8 mouse cellular contexts compared by ENCODE assay signal in genomic region chr15:79879319-79879718, GRCm38 (mm10). TPM values are rescaled to one million over a fixed set of nuclear protein-coding genes. Genes with fewer than 3 reads are reported as not detected.
DNase-seq lines count a peak whose midpoint lies in the region; ATAC-seq and TF ChIP-seq lines count a peak whose summit lies in the region.
"Had no signal": no experiment of that assay in that cellular context is flagged by ENCODE, and none has a peak within 500 bp of the region (broad histone marks: within the 10 kb centered on the region; RNA-seq: fewer than 3 reads in every experiment).

No protein-coding gene starts in this region.

- H3K9me3 ChIP-seq in hindbrain, postnatal 0 days (ENCODE audit: low read length): no peaks in the 10 kb centered on the region

- WGBS in hindbrain, postnatal 0 days: 28% methylated on average over 13 of the region's 13 CpGs

- H3K4me1 ChIP-seq in hindbrain, postnatal 0 days (ENCODE audit: insufficient read depth, low read length): peaks cover 5% of the 10 kb centered on the region; the same call in 1 of the 2 replicates

- peak; percentile 96 for DNase-seq in Muller cell, postnatal 12 days (ENCODE audit: inconsistent ontology term)
- DNase-seq in brain, adult 2 months (ENCODE audit: low read depth, low spot score): peak; percentile 91
- peak; percentile 31 to 44 for DNase-seq in frontal cortex, postnatal 25 days (ENCODE audit: low spot score in 2 of 2)
- peak; percentile 87 for DNase-seq in hindbrain, postnatal 0 days (ENCODE audit: low spot score)
- peak; percentile 37 for DNase-seq in left cerebral cortex, adult 11 months (ENCODE audit: low spot score)
- peak; percentile 86 to 88 for DNase-seq in urinary bladder, postnatal 4 days (ENCODE audit: low spot score in 2 of 2)

- H3K27me3 ChIP-seq in hindbrain, postnatal 0 days (ENCODE audit: insufficient read depth, low read length): no peaks in the 10 kb centered on the region
- H3K27me3 ChIP-seq in myocyte (ENCODE audit: control insufficient read depth, insufficient read depth, insufficient read length): no peaks in the 10 kb centered on the region

- peak overlapping the region; percentile 16; the same call in 1 of the 2 replicates for H3K4me2 ChIP-seq in hindbrain, postnatal 0 days (ENCODE audit: low read depth, low read length)
- H3K4me2 ChIP-seq in myocyte (ENCODE audit: low read depth): peak overlapping the region; percentile 66

- H3ac ChIP-seq in myocyte (ENCODE audit: control insufficient read depth, insufficient read length): no peak overlapping the region

- no peaks in the 10 kb centered on the region for H3K79me2 ChIP-seq in myocyte (ENCODE audit: control insufficient read depth, insufficient read depth)

- TF ChIP-seq POLR2A in myocyte (IDR thresholded peaks at IDR 0.05; ENCODE audit: insufficient read length, low read depth): no peak

- H3K9ac ChIP-seq in hindbrain, postnatal 0 days (replicated peaks; ENCODE audit: low read length): 0 out of 2 replicates have a peak overlapping the region, but pooled peaks have one; percentile 13

- TF ChIP-seq CTCF in hindbrain, postnatal 0 days (IDR thresholded peaks at IDR 0.05; ENCODE audit: low read depth): no peak

- no peak overlapping the region for H3K4me3 ChIP-seq in hindbrain, postnatal 0 days (ENCODE audit: low read length)
- H3K4me3 ChIP-seq in myocyte: no peak overlapping the region

- H3K36me3 ChIP-seq in hindbrain, postnatal 0 days (ENCODE audit: insufficient read depth, low read length): no peaks in the 10 kb centered on the region
- no peaks in the 10 kb centered on the region for H3K36me3 ChIP-seq in myocyte (ENCODE audit: control insufficient read depth, insufficient read depth)

- peak overlapping the region; percentile 66; the same call in 1 of the 2 replicates for H3K27ac ChIP-seq in hindbrain, postnatal 0 days

- ATAC-seq in hindbrain, postnatal 0 days: no peak

TF ChIP-seq in myocyte, 11 proteins besides CTCF, POLR2A, EP300 and RAD21:
- TF ChIP-seq POLR2AphosphoS2 (IDR thresholded peaks at IDR 0.05; ENCODE audit: insufficient read length, low read depth) (no peak), TCF3 (IDR thresholded peaks at IDR 0.05; ENCODE audit: insufficient read length, low read depth) (no peak), E2F4 (IDR thresholded peaks at IDR 0.05; ENCODE audit: insufficient read depth) (no peak), USF1 (IDR thresholded peaks at IDR 0.05; ENCODE audit: low read depth) (no peak), REST (IDR thresholded peaks at IDR 0.05; ENCODE audit: insufficient read depth, insufficient read length) (no peak), MAX (IDR thresholded peaks at IDR 0.05; ENCODE audit: low read depth) (no peak), SRF (IDR thresholded peaks at IDR 0.05; ENCODE audit: control insufficient read depth, insufficient read length, low read depth) (peak; percentile 42), MYOD1 (IDR thresholded peaks at IDR 0.05; ENCODE audit: control insufficient read depth in 1 of 3, insufficient read length in 2 of 3, low read depth in 2 of 3) (peak in 1 of 3 experiments; percentile 10)

RNA-seq across cellular contexts. Expression of gene Apobec3, which starts 12.1 kb away (rescaled TPM):
- total RNA-seq in hindbrain, postnatal 0 days (2014; rRNA removed): 3.5 and 5.3 TPM in 2 replicates
- polyA plus RNA-seq in hindbrain, postnatal 0 days (2015; fragmentation: Nextera tagmentation; extraction: Ambion mirVana): 3.9 and 4.5 TPM in 2 replicates
- 10.0 TPM for polyA plus RNA-seq in myocyte (2012; fragmentation: generic; extraction: Trizol)

RNA-seq across cellular contexts. Expression of gene Cbx6, which starts 44.8 kb away (rescaled TPM):
- total RNA-seq in hindbrain, postnatal 0 days (2014; rRNA removed): 92.4 and 107 TPM in 2 replicates
- 51.6 and 56.6 TPM in 2 replicates for polyA plus RNA-seq in hindbrain, postnatal 0 days (2015; fragmentation: Nextera tagmentation; extraction: Ambion mirVana)
- polyA plus RNA-seq in myocyte (2012; fragmentation: generic; extraction: Trizol): 26.1 TPM

RNA-seq across cellular contexts. Expression of gene Npcd, which starts 45.3 kb away (rescaled TPM):
- total RNA-seq in hindbrain, postnatal 0 days (2014; rRNA removed): 5.4 and 12.6 TPM in 2 replicates
- 2.4 and 2.7 TPM in 2 replicates for polyA plus RNA-seq in hindbrain, postnatal 0 days (2015; fragmentation: Nextera tagmentation; extraction: Ambion mirVana)
- polyA plus RNA-seq in myocyte (2012; fragmentation: generic; extraction: Trizol): 3.2 TPM
- polyA plus RNA-seq: limb, embryonic 11.5 days had no signal

Comparison
In these comparisons a context has a peak if more than half of its experiments do, and no peak if none do; other contexts are left out.
1. DNase-seq: peak in every context shown above with its lines; median percentile 96 in Muller cell, postnatal 12 days; 91 in brain, adult 2 months; 87 in hindbrain, postnatal 0 days; 87 in urinary bladder, postnatal 4 days; 38 in frontal cortex, postnatal 25 days; 37 in left cerebral cortex, adult 11 months.